Mouse (Mus musculus) cerebellum, adult (tissue): ENCODE results near the gene Boc.

ENCODE experiments used
- ATAC-seq: cut with Nextera tagmentation; 2 replicates; pipeline ENCODE4 v1.9.2; 2017; ENCODE audit warnings: mild to moderate bottlenecking, moderate library complexity, mixed read lengths; ENCODE audit not compliant: insufficient number of reproducible peaks, low FRiP score, low TSS enrichment

The Boc gene

DNA sequence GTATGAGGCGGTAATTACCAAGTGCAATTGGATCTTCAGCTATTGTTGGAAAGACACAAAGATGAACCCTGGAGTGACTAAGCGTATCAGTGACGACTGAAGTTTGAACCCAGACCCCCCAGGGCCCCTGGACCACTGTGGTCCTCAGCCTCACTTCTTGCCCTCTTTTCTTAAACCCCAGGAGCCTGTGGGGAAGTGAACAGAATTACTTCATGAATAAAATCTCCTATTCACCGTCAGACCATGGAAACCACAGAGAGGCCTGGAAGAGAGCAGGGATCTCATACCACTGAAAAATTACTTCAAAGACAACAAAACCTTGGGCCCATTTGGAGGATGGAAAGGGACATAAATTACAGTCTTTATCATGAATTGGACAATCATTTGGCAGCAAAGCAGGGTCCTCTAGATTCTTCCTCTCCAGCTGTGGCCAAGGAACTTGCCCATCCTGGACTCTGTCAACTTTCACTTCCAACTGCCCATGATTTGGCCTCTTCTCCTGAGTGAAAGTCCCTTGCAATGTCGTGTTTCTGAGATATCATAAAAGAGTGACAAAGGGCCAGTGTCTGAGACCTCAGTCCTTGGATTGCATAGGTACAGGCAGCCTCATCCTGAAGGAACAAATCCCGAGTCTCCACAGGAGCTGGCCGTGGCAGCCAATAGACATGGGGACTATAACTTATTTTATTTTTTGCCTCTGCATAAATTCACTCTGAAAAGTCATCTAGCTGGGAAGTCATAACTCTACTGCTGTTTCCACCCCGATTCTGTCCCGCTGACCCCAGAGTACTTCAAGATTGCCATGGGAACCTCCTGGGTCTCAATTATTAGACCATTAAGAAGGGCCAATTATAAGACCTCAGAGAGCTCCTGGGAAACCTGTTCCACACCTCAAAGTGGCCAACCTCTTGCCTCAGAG is 2.6 kb downstream of the Boc start:
- no peak for ATAC-seq

- ATAC-seq: no peak
These were observed 4.8 kb downstream of the Boc start for GRCm38 (mm10) chr16:44553861-44554260.

DNA sequence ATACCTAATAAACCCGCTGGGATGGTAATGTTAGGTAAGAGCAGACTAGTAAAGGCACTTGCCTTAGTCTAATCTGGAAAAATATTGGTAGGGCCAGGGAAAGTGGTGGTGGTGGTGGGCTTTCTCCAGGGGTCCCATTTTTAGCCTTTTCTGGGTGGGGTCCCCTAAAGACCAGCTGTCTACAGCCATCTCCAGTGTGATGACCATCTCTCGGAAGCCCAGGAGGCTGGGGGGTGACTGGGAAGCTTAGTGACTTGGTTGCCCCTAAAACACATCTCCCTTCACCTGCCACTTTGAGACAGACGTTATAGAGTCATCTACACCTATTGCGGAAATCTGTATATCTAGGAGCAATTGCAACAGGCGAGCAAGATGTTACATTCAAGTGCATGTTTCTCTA is 6.0 kb downstream of the Boc start:
- no peak for ATAC-seq

DNA sequence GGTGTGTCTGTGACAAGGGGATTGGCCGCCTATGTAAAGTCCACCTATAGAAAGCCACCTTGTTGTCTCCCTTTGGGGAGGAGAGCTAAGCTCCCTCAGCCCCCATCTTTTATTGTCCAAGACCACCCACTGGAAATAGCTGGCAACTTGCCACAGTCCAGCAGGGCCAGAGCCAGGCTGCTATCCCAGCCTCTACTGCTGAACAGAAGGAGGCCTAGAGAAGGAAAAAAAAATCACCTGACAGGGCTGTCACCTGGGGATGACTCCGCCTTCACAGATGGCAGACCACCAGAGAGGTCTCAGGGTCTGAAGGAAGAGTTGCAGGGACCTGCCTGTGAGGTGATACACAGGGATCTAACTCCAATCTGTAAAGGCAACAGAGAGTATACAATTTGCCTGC is 6.7 kb downstream of the Boc start:
- ATAC-seq: peak; percentile 61; the same call in 1 of the 2 replicates

- ATAC-seq: no peak; the same call in 1 of the 2 replicates
These were observed 7.2 kb downstream of the Boc start for GRCm38 (mm10) chr16:44551491-44551890.

DNA sequence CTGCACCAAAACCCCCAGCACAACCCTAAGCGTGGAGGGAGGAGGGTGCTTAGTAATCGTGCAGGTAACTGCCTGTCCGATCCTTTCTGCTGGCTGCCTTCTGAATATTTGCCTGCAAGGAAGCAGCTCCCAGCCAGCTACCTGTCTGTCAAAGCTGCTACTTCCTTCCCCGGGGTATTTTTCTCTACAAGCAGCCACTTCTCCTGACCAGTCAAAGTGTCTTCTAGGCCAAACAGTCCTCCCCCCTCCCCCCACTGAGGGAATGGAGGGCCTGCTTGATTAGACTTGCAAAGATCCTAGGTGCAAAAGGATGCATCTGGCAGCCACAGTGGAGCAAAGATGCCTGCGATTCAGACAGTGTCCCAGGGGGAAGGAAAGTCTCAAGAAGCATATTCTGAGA is 7.9 kb downstream of the Boc start:
- ATAC-seq: no peak

GRCm38 (mm10) chr16:44549867-44550679 is 8.6 kb downstream of the Boc start:
- ATAC-seq: no peak

GRCm38 (mm10) chr16:44549381-44549780 is 9.3 kb downstream of the Boc start:
- ATAC-seq: no peak

DNA sequence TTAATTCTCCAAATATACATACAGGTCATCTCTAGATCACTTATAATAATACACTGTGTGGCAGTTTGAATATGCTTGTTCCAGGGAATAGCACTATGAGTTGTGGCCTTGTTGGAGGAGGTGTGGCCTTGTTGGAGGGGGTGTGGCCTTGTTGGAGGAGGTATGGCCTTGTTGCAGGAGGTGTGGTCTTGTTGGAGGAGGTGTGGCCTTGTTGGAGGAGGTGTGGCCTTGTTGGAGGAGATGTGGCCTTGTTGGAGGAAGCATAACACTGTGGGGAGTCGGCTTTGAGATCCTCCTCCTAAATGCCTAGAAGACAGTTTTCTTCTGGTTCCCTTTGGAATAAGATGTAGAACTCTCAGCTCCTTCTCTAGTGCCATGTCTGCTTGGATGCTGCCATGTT is 10.7 kb downstream of the Boc start:
- no peak for ATAC-seq

DNA sequence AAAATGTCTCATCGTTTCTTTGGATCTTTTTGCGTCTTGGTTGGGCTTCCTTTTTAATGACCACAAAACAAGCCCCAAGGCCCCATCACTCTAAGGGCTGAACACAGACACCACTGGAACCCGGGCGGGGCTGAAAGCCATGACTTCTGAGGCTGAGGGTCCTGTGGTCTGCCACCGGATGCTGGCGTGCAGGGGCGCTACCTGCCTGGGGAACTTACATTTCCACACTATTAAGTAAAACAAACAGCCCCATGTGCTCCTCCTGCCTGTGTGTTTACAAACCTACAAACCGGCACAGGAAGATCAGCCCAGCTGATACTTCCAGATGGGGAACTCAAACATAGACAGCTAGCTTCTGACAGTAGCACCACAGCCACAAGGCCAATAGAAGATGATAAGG is 11.9 kb downstream of the Boc start:
- no peak for ATAC-seq

GRCm38 (mm10) chr16:44545939-44546338 is 12.8 kb downstream of the Boc start:
- no peak for ATAC-seq

GRCm38 (mm10) chr16:44545153-44545552 is 13.5 kb downstream of the Boc start:
- ATAC-seq: no peak

DNA sequence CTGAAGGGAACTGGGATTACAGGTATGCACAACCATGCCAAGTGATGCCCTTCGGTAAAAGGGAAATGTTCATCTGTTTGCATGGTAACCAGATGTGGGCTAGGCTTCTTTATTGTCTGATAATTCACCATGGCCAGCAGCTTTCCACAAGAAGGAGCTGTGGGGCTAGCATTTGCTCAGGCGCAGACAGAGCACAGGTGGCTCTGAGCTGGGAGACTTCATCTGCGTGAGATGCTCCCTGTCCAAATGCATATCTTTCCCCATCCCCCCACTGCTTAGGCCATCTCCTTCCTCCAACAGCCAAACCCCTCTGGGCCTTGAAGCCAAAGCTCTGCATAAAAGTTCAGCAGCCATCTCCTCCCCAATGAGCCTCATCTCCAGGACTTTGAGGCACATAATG is 15.6 kb downstream of the Boc start:
- ATAC-seq: peak; percentile 50

- no peak for ATAC-seq
These were observed 16.5 kb downstream of the Boc start for GRCm38 (mm10) chr16:44542029-44542690.

GRCm38 (mm10) chr16:44539611-44540010 is 19.1 kb downstream of the Boc start:
- ATAC-seq: no peak

DNA sequence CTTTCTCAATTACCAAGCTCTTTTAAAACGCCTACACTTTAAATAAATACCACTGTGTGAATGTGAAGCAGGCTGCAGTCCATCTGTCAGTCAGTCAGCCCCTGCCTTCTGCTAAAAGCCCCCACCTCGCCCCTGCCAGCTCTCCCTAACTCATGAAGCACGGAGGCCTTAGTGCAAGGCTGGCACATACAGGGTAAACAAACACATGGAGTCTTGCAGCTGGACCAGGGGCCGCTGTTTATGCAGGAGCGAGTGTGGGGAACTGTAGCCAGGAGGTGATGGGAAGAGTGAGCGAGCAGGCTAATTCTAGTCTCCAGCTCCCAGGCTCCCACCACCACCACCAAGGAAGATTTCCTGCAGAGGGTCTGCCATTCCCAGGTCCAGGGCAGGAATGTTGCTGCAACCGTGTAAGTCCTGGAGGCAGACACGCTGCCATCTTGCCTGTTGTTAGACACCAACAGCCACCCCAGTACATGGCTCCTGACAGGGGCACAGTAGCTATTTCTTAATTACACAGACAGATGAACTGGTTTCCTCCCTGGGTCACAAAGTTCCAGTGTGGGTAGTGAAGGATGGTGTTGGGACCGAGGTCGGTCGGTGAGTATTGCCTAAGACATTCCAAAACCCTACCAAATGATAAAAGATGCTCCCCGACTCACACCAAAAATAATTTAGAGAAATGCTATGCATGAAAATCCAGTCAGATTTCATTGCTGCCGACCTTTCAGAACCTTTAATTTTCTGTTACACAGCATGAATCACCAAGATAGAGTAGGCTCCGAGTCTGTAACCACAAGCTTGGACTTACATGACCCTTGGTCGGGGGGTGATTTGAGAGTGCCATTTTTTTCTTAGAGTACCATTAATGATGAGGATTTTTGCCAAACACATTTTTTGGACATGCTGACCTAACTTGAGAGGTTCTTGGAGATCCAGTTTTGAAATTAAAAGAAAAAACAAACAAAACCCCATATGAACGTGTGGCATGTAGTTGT is 20.0 kb downstream of the Boc start:
- ATAC-seq: no peak

GRCm38 (mm10) chr16:44534122-44534521 is 24.6 kb downstream of the Boc start:
- no peak for ATAC-seq

DNA sequence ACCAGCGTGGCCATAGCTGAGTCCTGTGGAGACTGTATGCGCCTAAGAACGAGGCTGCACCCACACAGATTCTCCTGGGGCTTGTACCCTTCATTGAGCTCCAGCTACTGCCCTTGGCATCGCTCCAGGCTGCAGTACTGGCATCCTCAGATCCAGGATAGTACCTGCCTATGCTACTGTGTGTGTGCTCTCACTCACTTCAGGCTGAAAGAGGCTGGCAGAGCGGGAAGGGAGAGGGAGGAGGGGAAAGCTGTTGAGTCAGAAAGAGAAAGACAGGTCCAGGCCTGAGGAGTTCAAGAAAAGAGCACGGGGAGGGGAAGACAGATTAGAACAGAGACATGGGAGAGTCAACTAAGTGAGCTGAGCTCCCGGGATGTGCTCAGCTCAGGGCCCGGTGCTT is 25.2 kb downstream of the Boc start:
- 0 out of 2 replicates have a peak, but pooled peaks have one; percentile 22 for ATAC-seq

- no peak for ATAC-seq
These were observed 25.8 kb downstream of the Boc start for GRCm38 (mm10) chr16:44532851-44533250.
